Mouse (Mus musculus) right cerebral cortex, postnatal 14 days (tissue): ENCODE results near the gene Olfr1188.
"Not testable (repeated sequence)": the region's sequence is repeated elsewhere in the genome, so short reads cannot be mapped to it uniquely, and the experiment has no call there.

Source experiments
- DNase-seq: peaks from one replicate; pipeline ENCODE4 v3.0.0; 2022

The Olfr1188 gene

GRCm38 (mm10) chr2:88556635-88557034 is at the start of gene Olfr1188:
Gene Olfr1188, plus strand, starts transcription at chr2:88556935.
- no peak for DNase-seq

GRCm38 (mm10) chr2:88518251-88518650 is 38.5 kb upstream of the Olfr1188 start, which contains the start of gene Olfr1186:
Gene Olfr1186, plus strand, starts transcription at chr2:88518551.
- no peak for DNase-seq

GRCm38 (mm10) chr2:88525720-88526119 is 31.0 kb upstream of the Olfr1188 start:
- DNase-seq = no peak

- DNase-seq = not testable (repeated sequence)
Measured at GRCm38 (mm10) chr2:88572696-88573095, 16.0 kb downstream of the Olfr1188 start.

GRCm38 (mm10) chr2:88586154-88586553 is 29.4 kb downstream of the Olfr1188 start, which contains the start of gene Olfr1189:
Gene Olfr1189, plus strand, starts transcription at chr2:88586454.
- DNase-seq = no peak
